Mouse (Mus musculus) embryonic facial prominence, embryonic 12.5 days (tissue): ENCODE results near the gene Cdkl2. TPM values are rescaled to one million over a fixed set of nuclear protein-coding genes. Genes with fewer than 3 reads are reported as not detected.

Source experiments
- ATAC-seq: fragments of 200-750 bp; cut with Nextera tagmentation; 2 replicates; pipeline ENCODE4 v1.8.0; 2017; ENCODE audit not compliant: insufficient number of reproducible peaks, insufficient read depth, low FRiP score, low TSS enrichment
- H3K27ac ChIP-seq: fragments of 300-500 bp; sonication (generic); 2 replicates; pipeline ENCODE4 v1.5.1; 2016; ENCODE audit warnings: mild to moderate bottlenecking
- H3K27me3 ChIP-seq: fragments of 300-500 bp; sonication (generic); 2 replicates; pipeline ENCODE4 v1.6.1; 2016; ENCODE audit warnings: mild to moderate bottlenecking, moderate library complexity
- H3K36me3 ChIP-seq: fragments of 300-500 bp; sonication (generic); 2 replicates; pipeline ENCODE4 v1.6.1; 2016; ENCODE audit warnings: mild to moderate bottlenecking
- H3K4me1 ChIP-seq: fragments of 300-500 bp; sonication (generic); 2 replicates; pipeline ENCODE4 v1.6.1; 2016
- H3K4me2 ChIP-seq: fragments of 300-500 bp; sonication (generic); replicated peaks from 2 replicates; pipeline ENCODE4 v1.6.1; 2016; ENCODE audit warnings: mild to moderate bottlenecking, moderate library complexity
- H3K4me3 ChIP-seq: fragments of 300-500 bp; sonication (generic); 2 replicates; pipeline ENCODE4 v1.5.1; 2016; ENCODE audit warnings: mild to moderate bottlenecking
- H3K9ac ChIP-seq: fragments of 300-500 bp; sonication (generic); 2 replicates; pipeline ENCODE4 v1.6.1; 2016; ENCODE audit warnings: mild to moderate bottlenecking, moderate library complexity
- H3K9me3 ChIP-seq: fragments of 300-500 bp; sonication (generic); 2 replicates; pipeline ENCODE4 v1.6.1; 2016; ENCODE audit warnings: mild to moderate bottlenecking, moderate library complexity
- WGBS: fragments of 180-500 bp; shearing (Covaris S2); methylation state at CpG from one replicate; pipeline ENCODE4 v1.1.7; 2016; 5-methylcytosine and 5-hydroxymethylcytosine counted together
- polyA plus RNA-seq: library from polyadenylated mRNA; unstranded; fragments of >200 nt; fragmentation: Nextera tagmentation; extraction: Ambion mirVana; gene quantifications from 2 replicates; pipeline ENCODE4 v1.2.1, GENCODE M21; 2016

Cdkl2 gene
- polyA plus RNA-seq, 1 experiment from 2014 or later = 0.91 TPM

- no peaks in the 10 kb centered on the region for H3K9me3 ChIP-seq
- peak within 1 kb of the TSS; percentile 73 for H3K9ac ChIP-seq
- peak within 1 kb of the TSS; percentile 71 for H3K4me3 ChIP-seq
- H3K36me3 ChIP-seq = no peaks in the 10 kb centered on the region
- H3K27ac ChIP-seq = peak within 1 kb of the TSS; percentile 98
- H3K27me3 ChIP-seq = no peaks in the 10 kb centered on the region
- H3K4me1 ChIP-seq = peaks cover 14% of the 10 kb centered on the region
- ATAC-seq = peak; percentile 96
- peak within 1 kb of the TSS; percentile 60 for H3K4me2 ChIP-seq
- WGBS = under 1% methylated on average over 65 of the region's 65 CpGs
Observed at GRCm38 (mm10) chr5:91962639-91963440, 80.8 kb downstream of the Cdkl2 start, which contains the start of gene Rchy1. Gene Rchy1, minus strand, starts transcription at chr5:91963068.

- Histone ChIP-seq H3K27me3 (no peaks in the 10 kb centered on the region), H3K4me3 (peak overlapping the region; percentile 71), H3K27ac (peak overlapping the region; percentile 98), H3K9ac (peak overlapping the region; percentile 73), H3K9me3 (no peaks in the 10 kb centered on the region), H3K4me2 (peak overlapping the region; percentile 60), H3K4me1 (peaks cover 14% of the 10 kb centered on the region), H3K36me3 (peaks cover 2% of the 10 kb centered on the region)
- WGBS = under 1% methylated on average over 14 of the region's 14 CpGs
- ATAC-seq = peak; percentile 8; the same call in 1 of the 2 replicates
Observed at GRCm38 (mm10) chr5:91962259-91962638, 81.4 kb downstream of the Cdkl2 start.

- H3K4me1 ChIP-seq = peaks cover 14% of the 10 kb centered on the region
- 87% methylated on average over 1 of the region's 1 CpGs for WGBS
- H3K4me3 ChIP-seq = peak overlapping the region; percentile 71
- H3K4me2 ChIP-seq = peak overlapping the region; percentile 60
- H3K36me3 ChIP-seq = peaks cover 10% of the 10 kb centered on the region
- no peak overlapping the region for H3K27ac ChIP-seq
- no peaks in the 10 kb centered on the region for H3K27me3 ChIP-seq
- ATAC-seq = no peak
- H3K9ac ChIP-seq = peak overlapping the region; percentile 73; the same call in 1 of the 2 replicates
- no peaks in the 10 kb centered on the region for H3K9me3 ChIP-seq
Observed at GRCm38 (mm10) chr5:91961370-91961769, 82.3 kb downstream of the Cdkl2 start.

GRCm38 (mm10) chr5:91960606-91961254 lies 83.0 kb downstream of the Cdkl2 start:
- peaks cover 11% of the 10 kb centered on the region for H3K36me3 ChIP-seq
- no peaks in the 10 kb centered on the region for H3K9me3 ChIP-seq
- H3K27ac ChIP-seq = no peak overlapping the region
- no peak overlapping the region for H3K4me3 ChIP-seq
- H3K27me3 ChIP-seq = no peaks in the 10 kb centered on the region
- no peak for ATAC-seq
- 75% methylated on average over 3 of the region's 3 CpGs for WGBS
- peaks cover 14% of the 10 kb centered on the region for H3K4me1 ChIP-seq
- H3K4me2 ChIP-seq = peak overlapping the region; percentile 60; the same call in 1 of the 2 replicates
- peak overlapping the region; percentile 45; the same call in 1 of the 2 replicates for H3K9ac ChIP-seq

GRCm38 (mm10) chr5:91959986-91960385 lies 83.7 kb downstream of the Cdkl2 start:
- Histone ChIP-seq H3K4me2 (0 out of 2 replicates have a peak overlapping the region, but pooled peaks have one; percentile 60), H3K27me3 (no peaks in the 10 kb centered on the region), H3K9ac (no peak overlapping the region), H3K4me3 (no peak overlapping the region), H3K9me3 (no peaks in the 10 kb centered on the region), H3K4me1 (peaks cover 14% of the 10 kb centered on the region), H3K27ac (no peak overlapping the region), H3K36me3 (peaks cover 15% of the 10 kb centered on the region)
- 85% methylated on average over 1 of the region's 1 CpGs for WGBS
- ATAC-seq = no peak

GRCm38 (mm10) chr5:91959096-91959495 lies 84.6 kb downstream of the Cdkl2 start:
- H3K9me3 ChIP-seq = no peaks in the 10 kb centered on the region
- H3K4me3 ChIP-seq = no peak overlapping the region
- WGBS = 94% methylated on average over 1 of the region's 1 CpGs
- H3K4me2 ChIP-seq = no peak overlapping the region
- peaks cover 14% of the 10 kb centered on the region for H3K4me1 ChIP-seq
- no peaks in the 10 kb centered on the region for H3K27me3 ChIP-seq
- no peak overlapping the region for H3K9ac ChIP-seq
- no peak overlapping the region for H3K27ac ChIP-seq
- peaks cover 20% of the 10 kb centered on the region for H3K36me3 ChIP-seq
- no peak for ATAC-seq

- no peak for ATAC-seq
- Histone ChIP-seq H3K4me1 (peaks cover 14% of the 10 kb centered on the region), H3K4me3 (no peak overlapping the region), H3K27me3 (no peaks in the 10 kb centered on the region), H3K4me2 (no peak overlapping the region), H3K27ac (no peak overlapping the region), H3K9ac (no peak overlapping the region), H3K36me3 (peaks cover 30% of the 10 kb centered on the region), H3K9me3 (no peaks in the 10 kb centered on the region)
- 90% methylated on average over 3 of the region's 3 CpGs for WGBS
Observed at GRCm38 (mm10) chr5:91956991-91957760, 86.5 kb downstream of the Cdkl2 start.

Other genes with a start within 250 kb of the Cdkl2 start
- gene Rchy1, start 80.8 kb downstream of the Cdkl2 start, polyA plus RNA-seq = 76.8 and 78.0 TPM in 2 replicates
- not detected in 2 replicates for gene Odaph, start 56.4 kb downstream of the Cdkl2 start, polyA plus RNA-seq
- gene G3bp2, start 39.8 kb upstream of the Cdkl2 start, polyA plus RNA-seq = 218 and 225 TPM in 2 replicates
- 45.7 and 49.3 TPM in 2 replicates for gene Uso1, start 94.1 kb upstream of the Cdkl2 start, polyA plus RNA-seq
- not detected in 2 replicates for gene U90926, start 171.5 kb upstream of the Cdkl2 start, polyA plus RNA-seq
- gene Ppef2, start 212.4 kb upstream of the Cdkl2 start, polyA plus RNA-seq = 0.26 and 0.53 TPM in 2 replicates
- gene Naaa, start 234.3 kb upstream of the Cdkl2 start, polyA plus RNA-seq = 5.7 TPM in 2 replicates